Mouse (Mus musculus) forebrain, postnatal 0 days (tissue): Measurements from ENCODE around the gene Igsf1. TPM values are rescaled to one million over a fixed set of nuclear protein-coding genes. Genes with fewer than 3 reads are reported as not detected.

Experiments used
- ATAC-seq: fragments of 200-750 bp; cut with Nextera tagmentation; 2 replicates; pipeline ENCODE4 v1.8.0; 2017; ENCODE audit warnings: mild to moderate bottlenecking, moderate library complexity
- DNase-seq: peaks from one replicate; pipeline ENCODE4 v3.0.0-alpha.2; 2015
- H3K27ac ChIP-seq: fragments of 300-500 bp; sonication (generic); 2 replicates; pipeline ENCODE4 v1.5.1; 2014; ENCODE audit warnings: low read depth, mild to moderate bottlenecking, antibody characterized with exemption, low read length, moderate library complexity, mixed read lengths
- H3K27me3 ChIP-seq: fragments of 300-500 bp; sonication (generic); 2 replicates; pipeline ENCODE4 v1.6.1; 2014; ENCODE audit warnings: mild to moderate bottlenecking, low read length, mixed read lengths; ENCODE audit not compliant: insufficient read depth
- H3K36me3 ChIP-seq: fragments of 300-500 bp; sonication (generic); 2 replicates; pipeline ENCODE4 v1.6.1; 2014; ENCODE audit warnings: mild to moderate bottlenecking, moderate library complexity; ENCODE audit not compliant: insufficient read depth
- H3K4me1 ChIP-seq: fragments of 300-500 bp; sonication (generic); 2 replicates; pipeline ENCODE4 v1.6.1; 2014; ENCODE audit warnings: antibody characterized with exemption; ENCODE audit not compliant: insufficient read depth
- H3K4me2 ChIP-seq: fragments of 300-500 bp; sonication (generic); 2 replicates; pipeline ENCODE4 v1.6.1; 2014; ENCODE audit warnings: low read depth, mild to moderate bottlenecking, moderate library complexity
- H3K4me3 ChIP-seq: fragments of 300-500 bp; sonication (generic); 2 replicates; pipeline ENCODE4 v1.5.1; 2014; ENCODE audit warnings: low read depth, low read length, mixed read lengths
- H3K9ac ChIP-seq: fragments of 300-500 bp; sonication (generic); 2 replicates; pipeline ENCODE4 v1.6.1; 2014; ENCODE audit warnings: mild to moderate bottlenecking
- H3K9me3 ChIP-seq: fragments of 300-500 bp; sonication (generic); 2 replicates; pipeline ENCODE4 v1.6.1; 2016; ENCODE audit warnings: low read length
- CTCF ChIP-seq: sonication (generic); IDR thresholded peaks from 2 replicates; pipeline ENCODE4 v1.5.1; 2016; ENCODE audit warnings: antibody characterized with exemption, control low read depth, low read depth
- WGBS: fragments of 180-500 bp; shearing (Covaris S2); extraction: QIAGEN DNeasy Blood & Tissue Kit; methylation state at CpG from one replicate; pipeline ENCODE4 v1.1.7; 2014; 5-methylcytosine and 5-hydroxymethylcytosine counted together
- polyA plus RNA-seq: library from polyadenylated mRNA; unstranded; fragments of >200 nt; fragmentation: Nextera tagmentation; extraction: Ambion mirVana; gene quantifications from 2 replicates; pipeline ENCODE4 v1.2.1, GENCODE M21; 2015
- total RNA-seq: library from RNA; depleted of rRNA; stranded (reverse); fragments of >200 nt; gene quantifications from 2 replicates; pipeline ENCODE4 v1.2.3, GENCODE M21; 2014; rRNA removed

Gene Igsf1
- total RNA-seq (12.1 and 19.2 TPM in 2 replicates), polyA plus RNA-seq (7.8 and 11.6 TPM in 2 replicates)

DNA sequence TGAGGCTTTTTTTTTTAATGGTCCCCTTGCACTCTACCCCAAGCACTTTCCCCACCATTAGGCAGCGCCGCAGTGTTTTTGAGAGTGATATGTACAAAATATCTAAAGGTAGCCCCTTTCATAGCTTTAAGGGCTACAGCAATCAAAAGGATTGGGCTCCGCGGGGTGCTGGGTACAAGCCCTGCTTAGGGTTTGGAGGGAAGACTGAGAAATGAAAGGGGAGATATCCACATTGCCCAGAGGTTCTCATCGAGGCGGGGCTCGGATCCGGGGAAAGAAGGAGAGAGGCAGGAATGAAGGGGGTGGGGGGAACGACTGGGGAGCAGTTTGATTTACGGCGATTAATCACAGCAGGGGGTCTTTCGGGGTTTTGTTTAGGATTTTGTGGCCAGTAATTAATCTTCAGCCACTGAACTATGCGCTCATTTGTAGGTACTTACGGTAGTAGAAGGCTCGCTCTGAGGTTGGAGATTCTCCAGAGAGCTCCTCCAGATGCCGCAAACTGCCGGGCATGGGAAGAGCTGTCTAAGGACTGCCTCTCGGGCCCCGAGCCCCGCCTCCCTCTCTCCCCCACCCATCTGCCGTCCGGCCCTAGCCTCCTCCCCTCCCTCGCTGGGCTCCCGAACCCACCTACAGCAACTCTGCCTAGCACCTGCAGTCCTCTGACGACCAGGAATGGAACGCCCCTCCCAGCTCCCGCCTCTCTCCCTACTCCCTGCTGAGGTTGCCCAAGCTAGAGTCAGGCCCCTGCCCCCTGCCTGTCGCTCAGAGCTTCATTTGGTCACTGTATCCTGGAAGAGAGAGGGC, at the start of gene Igsf1:
Igsf1 (minus strand) TSS at position 537 of the 807 bp plus-strand sequence.
- ATAC-seq: peak; percentile 92
- no peaks in the 10 kb centered on the region for H3K36me3 ChIP-seq
- no peaks in the 10 kb centered on the region for H3K9me3 ChIP-seq
- H3K4me1 ChIP-seq: no peaks in the 10 kb centered on the region
- H3K27ac ChIP-seq: no peak within 1 kb of the TSS
- H3K4me2 ChIP-seq: peak within 1 kb of the TSS; percentile 52
- H3K9ac ChIP-seq: peak within 1 kb of the TSS; percentile 35
- peak; percentile 40 for DNase-seq
- peak within 1 kb of the TSS; percentile 33 for H3K4me3 ChIP-seq
- WGBS: 26% methylated on average over 27 of the region's 28 CpGs
- no peaks in the 10 kb centered on the region for H3K27me3 ChIP-seq
- 0 out of 2 replicates have a peak, but pooled peaks have one; percentile 9 for TF ChIP-seq CTCF

DNA sequence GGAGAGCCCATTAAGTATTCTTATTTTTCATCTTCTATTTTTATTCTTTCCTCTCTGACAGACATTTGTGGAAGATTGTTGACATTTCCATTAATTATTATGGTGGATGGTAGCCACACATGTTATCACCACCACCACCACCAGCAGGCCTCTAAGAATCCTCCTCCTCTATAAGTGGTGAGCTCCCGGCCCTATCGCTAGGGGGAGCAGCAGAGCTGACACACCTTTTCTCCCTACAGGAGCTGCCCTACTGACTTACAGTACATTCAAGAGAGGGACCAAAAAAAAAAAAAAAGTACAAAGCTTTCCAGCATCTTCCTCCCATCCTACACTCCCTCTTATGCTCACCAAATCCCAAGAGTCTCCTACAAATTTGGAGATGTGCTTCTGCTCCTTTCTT, 26.7 kb downstream of the Igsf1 start:
- H3K4me3 ChIP-seq: no peak overlapping the region
- no peaks in the 10 kb centered on the region for H3K4me1 ChIP-seq
- TF ChIP-seq CTCF: no peak
- ATAC-seq (no peak), DNase-seq (no peak)
- no peak overlapping the region for H3K9ac ChIP-seq
- 28% methylated on average over 2 of the region's 2 CpGs for WGBS
- H3K9me3 ChIP-seq: no peaks in the 10 kb centered on the region
- no peaks in the 10 kb centered on the region for H3K27me3 ChIP-seq
- H3K36me3 ChIP-seq: no peaks in the 10 kb centered on the region
- H3K27ac ChIP-seq: no peak overlapping the region
- no peak overlapping the region for H3K4me2 ChIP-seq

DNA sequence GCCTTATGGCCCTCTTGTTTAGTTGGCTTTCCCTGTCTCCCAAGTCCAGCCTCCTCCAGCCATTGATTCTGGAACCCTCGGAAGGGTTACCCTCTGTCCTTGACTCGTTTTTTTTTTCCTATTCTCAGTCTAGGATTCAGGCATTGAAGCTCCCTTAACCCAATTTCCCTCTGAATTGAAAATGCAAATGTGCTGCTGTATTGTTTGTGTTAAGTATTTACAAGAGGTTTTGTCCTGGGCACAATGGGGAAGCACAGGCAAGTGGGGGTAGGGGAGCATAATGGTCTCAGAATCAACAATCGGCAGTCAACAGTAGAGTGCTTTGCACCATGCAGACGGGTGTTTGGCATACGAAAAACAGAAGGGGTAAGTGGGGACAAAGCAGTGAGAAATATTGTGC, 52.4 kb downstream of the Igsf1 start:
- no peak for DNase-seq
- Histone ChIP-seq H3K27me3 (no peaks in the 10 kb centered on the region), H3K9ac (no peak overlapping the region), H3K27ac (no peak overlapping the region), H3K9me3 (no peaks in the 10 kb centered on the region), H3K4me3 (no peak overlapping the region), H3K4me1 (no peaks in the 10 kb centered on the region), H3K4me2 (no peak overlapping the region), H3K36me3 (no peaks in the 10 kb centered on the region)
- TF ChIP-seq CTCF: no peak
- ATAC-seq: no peak
- WGBS: 23% methylated on average over 5 of the region's 5 CpGs

GRCm38 (mm10) chrX:49734959-49735358, 62.6 kb downstream of the Igsf1 start, which contains the start of gene Olfr1321:
TSS of gene Olfr1321 (minus strand) at chrX:49735059.
- Histone ChIP-seq H3K36me3 (no peaks in the 10 kb centered on the region), H3K4me1 (no peaks in the 10 kb centered on the region), H3K4me2 (no peak within 1 kb of the TSS), H3K27ac (no peak within 1 kb of the TSS), H3K9ac (no peak within 1 kb of the TSS), H3K9me3 (no peaks in the 10 kb centered on the region), H3K27me3 (no peaks in the 10 kb centered on the region), H3K4me3 (no peak within 1 kb of the TSS)
- no peak for TF ChIP-seq CTCF
- ATAC-seq (no peak), DNase-seq (no peak)
- 85% methylated on average over 2 of the region's 2 CpGs for WGBS

Other genes with a start within 250 kb of the Igsf1 start
- not detected in 2 replicates for gene Olfr1320, start 125.4 kb downstream of the Igsf1 start, total RNA-seq
- not detected in 2 replicates for gene Olfr1320, start 125.4 kb downstream of the Igsf1 start, polyA plus RNA-seq
- gene Olfr1321, start 62.7 kb downstream of the Igsf1 start, total RNA-seq: not detected in 2 replicates
- gene Olfr1321, start 62.7 kb downstream of the Igsf1 start, polyA plus RNA-seq: not detected in 2 replicates
- gene Olfr1322, start 93.7 kb upstream of the Igsf1 start, total RNA-seq: not detected in 2 replicates
- gene Olfr1322, start 93.7 kb upstream of the Igsf1 start, polyA plus RNA-seq: not detected in 2 replicates
- gene Olfr1323, start 221.6 kb upstream of the Igsf1 start, total RNA-seq: not detected in 2 replicates
- not detected in 2 replicates for gene Olfr1323, start 221.6 kb upstream of the Igsf1 start, polyA plus RNA-seq